Mouse (Mus musculus) layer of hippocampus, adult 9-11 months (tissue): Measurements from ENCODE around the gene Fuk.
A peak's percentile ranks its signal among the peaks of the same experiment; 100 is the strongest.
"Not testable (repeated sequence)": the region's sequence is repeated elsewhere in the genome, so short reads cannot be mapped to it uniquely, and the experiment has no call there.

Experiments
- DNase-seq: peaks from one replicate; pipeline ENCODE4 v3.0.0; 2022

The Fuk gene

GRCm38 (mm10) chr8:110918460-110918859, 16.2 kb upstream of the Fuk start:
- no peak for DNase-seq

DNA sequence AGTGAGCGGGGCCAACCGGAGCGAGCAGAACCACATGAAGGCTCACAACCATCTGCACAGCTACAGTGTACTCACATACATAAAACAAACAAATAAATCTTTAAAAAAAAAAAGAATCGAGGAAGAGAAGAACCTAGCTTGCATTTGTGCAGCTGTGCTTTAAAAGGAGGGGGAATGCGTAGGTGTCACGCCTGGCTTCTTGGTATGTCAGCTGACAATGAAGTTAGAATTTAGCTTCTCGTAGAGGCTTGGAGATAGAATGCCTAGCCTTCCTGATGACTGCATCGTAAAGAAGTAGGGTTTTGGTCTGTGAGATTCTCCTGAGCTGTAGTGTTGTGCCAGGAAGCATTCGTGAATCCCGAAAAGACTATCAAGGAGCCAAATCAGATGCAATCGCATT, 15.7 kb upstream of the Fuk start:
- no peak for DNase-seq

- no peak for DNase-seq
Observed at GRCm38 (mm10) chr8:110917415-110917814, 15.1 kb upstream of the Fuk start.

DNA sequence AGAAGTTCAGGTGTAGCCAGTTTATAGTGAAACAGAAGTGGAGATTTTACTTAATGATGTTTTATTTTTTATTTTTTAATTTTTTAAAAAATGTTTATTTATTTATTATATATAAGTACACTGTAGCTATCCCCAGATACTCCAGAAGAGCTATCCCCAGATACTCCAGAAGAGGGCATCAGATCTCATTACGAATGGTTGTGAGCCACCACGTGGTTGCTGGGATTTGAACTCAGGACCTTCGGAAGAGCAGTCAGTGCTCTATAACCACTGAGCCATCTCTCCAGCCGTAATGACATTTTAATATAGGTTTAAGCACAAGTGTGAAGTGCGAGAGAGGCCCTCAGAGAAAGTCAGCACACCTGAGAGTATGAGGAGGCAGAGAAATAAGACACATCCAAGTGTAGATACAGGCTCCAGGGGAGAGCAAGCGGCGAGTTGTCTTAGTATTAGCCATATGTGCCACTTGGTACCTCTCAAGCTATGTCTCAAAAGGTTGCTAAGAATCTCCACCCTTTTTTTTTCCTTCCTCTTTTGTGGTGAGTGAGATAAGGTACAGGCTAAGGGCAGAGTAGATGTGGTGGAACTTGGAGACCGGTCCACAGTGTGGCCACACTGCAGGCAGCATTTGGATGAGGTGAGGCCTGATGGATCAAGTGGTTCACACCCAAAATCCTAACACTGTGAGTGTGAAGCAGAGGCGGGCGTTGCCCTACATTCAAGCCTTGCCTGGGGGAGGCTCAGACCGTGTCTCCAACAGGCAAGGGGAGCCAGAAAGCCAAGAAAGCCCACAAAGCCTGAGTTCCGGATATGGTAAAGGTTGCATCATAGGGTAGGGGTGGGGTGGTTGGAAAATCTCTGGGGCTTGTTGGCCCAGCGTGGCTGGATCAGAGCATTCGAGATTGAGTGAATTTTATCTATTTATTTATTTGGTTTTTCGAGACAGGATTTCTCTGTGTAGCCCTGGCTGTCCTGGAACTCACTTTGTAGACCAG, 9.6 kb upstream of the Fuk start:
- DNase-seq, result no peak

DNA sequence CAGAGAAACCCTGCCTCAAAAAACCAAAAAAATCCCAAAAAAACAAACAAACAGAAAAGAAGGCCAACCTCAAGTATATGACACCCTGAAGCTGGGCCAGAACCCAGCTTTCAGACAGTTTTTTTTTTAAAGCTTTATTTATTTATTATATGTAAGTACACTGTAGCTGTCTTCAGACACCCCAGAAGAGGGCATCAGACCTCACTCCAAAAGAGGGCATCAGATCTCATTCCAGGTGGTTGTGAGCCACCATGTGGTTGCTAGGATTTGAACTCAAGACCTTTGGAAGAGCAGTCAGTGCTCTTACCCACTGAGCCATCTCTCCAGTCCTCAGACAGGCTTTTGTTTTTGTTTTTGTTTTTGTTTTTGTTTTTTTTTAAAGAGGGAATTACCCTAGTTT, 7.6 kb upstream of the Fuk start:
- DNase-seq, result not testable (repeated sequence)

GRCm38 (mm10) chr8:110906682-110907081, 4.4 kb upstream of the Fuk start:
- no peak for DNase-seq

DNA sequence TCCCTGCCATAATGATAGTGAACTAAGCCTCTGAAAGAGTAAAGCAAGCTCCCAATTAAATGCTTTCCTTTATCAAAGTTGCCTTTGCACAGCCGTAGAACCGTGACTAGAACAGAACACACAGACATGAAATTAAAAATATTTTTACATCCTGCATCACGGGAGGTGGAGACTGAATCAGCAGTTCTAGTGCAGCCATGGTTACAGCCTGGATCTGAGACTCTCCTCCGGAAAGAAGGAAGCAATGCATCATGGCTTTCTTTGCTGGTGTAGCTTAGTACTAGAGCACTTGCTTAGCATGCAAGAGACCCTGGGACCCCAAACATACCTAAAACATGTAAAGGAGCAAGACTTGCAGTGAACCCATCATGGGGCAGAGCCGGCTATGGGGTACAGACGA, 3.1 kb upstream of the Fuk start:
- no peak for DNase-seq

DNA sequence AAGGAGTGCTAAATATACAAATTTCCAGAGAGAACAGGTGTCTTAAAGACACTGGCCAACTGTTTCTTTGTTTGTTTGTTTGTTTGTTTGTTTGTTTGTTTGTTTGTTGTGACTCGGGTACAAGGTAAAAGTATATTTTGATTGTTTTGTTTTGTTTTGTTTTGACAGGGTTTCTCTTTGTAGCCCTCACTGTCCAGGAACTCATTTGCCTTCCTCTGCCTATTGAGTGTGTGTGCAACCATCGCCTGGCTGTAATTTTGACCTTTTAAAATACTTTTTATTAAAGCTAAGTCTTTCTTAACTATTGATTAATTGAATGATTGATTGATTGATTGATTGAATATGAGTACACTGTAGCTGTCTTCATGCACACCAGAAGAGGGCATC, 284 bp upstream of the Fuk start:
- no peak for DNase-seq

- DNase-seq, result no peak
Observed at GRCm38 (mm10) chr8:110901056-110901455, 1.2 kb downstream of the Fuk start.

DNA sequence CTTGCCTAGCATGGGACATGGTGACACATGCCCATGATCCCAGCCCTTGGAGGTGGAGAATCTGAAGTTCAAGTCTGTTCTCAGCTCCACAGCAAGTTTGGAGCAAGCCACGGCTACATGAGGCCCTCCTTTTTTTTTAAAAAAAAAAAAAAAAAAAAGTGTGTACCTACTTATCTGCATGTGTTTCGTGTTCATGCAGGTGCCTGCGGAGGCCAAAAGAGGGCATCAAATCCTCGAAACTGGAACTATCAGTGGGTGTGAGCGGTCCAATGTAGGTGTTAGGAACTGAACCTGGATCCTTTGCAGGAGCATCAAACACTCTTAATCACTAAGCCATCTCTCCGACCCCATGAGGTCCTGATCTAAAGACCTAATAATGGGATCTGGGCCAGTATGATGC, 4.8 kb downstream of the Fuk start:
- no peak for DNase-seq

- no peak for DNase-seq
Observed at GRCm38 (mm10) chr8:110895812-110896211, 6.5 kb downstream of the Fuk start.

DNA sequence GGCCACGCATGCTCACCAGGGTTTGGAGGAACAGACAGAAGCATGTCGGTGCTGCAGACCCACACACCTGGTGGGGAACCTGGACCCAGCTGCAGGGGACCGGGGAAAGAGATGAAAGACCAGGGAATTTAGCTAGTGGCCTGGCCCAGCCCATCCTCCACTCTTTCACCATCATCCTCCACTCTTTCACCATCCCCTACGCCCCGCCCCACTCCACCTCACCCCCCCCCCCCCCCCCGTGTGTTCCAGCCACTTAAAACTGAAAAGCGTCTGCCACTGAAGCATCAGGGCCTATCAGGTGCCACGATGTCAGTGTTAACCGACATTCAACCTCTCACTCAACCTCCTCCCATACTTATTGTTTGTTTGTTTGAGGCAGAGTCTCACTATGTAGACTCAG, 7.0 kb downstream of the Fuk start:
- DNase-seq, result no peak

GRCm38 (mm10) chr8:110894851-110895250, 7.4 kb downstream of the Fuk start:
- no peak for DNase-seq

DNA sequence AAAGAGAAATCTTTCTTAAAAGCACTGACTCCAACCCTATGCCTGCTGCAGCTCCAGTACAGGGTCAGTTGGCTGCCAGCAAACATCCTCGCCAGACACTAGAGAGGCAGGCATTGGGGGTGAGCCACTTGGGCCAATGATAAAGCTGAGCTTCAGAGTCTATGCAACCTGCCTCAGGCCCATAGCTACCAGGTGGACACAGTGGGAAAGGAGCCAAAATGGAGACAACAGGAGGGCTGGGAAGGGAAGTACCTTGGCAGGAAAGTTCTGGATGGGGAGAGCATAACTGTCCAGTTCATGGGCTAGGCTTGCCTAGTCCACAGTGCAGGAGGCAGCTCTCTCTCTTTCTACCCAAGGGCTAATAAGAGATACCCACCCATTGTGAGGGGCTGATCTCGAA, 9.4 kb downstream of the Fuk start:
- no peak for DNase-seq

- DNase-seq, result no peak
Observed at GRCm38 (mm10) chr8:110892040-110892439, 10.2 kb downstream of the Fuk start.

DNA sequence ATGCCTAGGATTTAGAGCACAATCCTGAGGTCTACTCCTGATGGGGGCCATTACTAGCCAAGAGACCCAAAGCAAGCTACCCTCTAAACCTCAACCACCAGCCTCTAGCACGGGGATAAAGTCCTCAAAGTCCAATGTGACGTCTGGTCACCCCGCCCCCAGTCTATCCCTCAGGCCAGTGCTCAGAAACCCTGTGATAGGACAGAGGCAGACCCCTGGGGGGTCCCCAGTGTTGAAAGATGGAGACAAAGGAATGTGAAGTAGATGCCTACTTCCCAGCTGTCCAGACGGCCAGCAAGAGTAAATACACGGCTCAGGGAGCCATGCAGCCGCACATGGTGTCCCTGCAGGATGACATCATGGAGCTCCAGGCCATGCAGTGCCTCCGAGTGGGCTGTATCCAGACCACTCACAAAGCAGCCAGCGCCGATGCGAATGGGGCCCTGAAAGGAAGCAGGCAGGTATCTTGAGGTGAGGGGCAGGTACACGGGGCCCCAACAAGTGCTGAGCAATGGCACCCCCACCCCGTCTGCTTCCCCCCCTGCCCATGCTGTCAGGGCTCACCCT, 12.3 kb downstream of the Fuk start:
- DNase-seq, result no peak

DNA sequence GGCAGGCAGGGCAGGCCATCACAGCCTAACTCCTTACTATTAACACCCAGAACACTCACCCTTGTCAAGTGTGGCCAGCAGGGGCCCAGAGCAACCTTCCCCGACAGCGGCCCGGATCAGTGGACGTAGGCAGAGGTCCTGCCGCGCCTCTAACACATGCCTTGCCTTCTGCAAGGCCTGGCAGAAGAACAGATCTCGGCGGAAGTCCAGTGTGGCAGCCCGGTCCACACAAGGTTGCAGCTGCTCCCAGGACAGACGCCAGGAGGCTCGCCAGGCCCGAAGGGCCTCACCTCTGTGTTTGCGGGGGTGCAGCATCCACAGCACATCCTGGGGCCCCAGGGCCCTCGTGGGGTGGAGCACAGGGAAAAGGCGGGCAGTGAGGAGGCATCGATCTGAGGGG, 13.4 kb downstream of the Fuk start:
- no peak for DNase-seq

DNA sequence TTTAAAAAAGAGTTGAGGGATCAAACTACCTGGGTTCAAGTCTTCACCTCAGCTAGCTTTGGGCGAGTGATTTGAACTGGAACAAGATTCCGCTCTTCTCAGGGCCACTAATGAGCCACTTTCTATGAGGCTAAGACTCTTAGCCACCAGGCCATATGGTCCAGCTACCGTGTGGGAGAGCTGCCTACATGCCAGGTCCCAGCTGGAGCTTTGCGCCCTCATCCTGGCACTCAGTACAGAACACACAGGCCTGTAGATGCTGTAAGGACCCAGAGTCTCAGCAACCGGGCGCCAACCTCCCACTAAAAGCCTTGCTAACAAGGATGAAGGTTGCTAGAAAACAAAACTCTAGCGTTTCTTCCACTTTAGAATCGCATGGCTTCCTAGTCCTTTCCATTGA, 13.8 kb downstream of the Fuk start:
- DNase-seq, result peak; percentile 79

- DNase-seq, result no peak
Observed at GRCm38 (mm10) chr8:110887551-110887950, 14.7 kb downstream of the Fuk start.

DNA sequence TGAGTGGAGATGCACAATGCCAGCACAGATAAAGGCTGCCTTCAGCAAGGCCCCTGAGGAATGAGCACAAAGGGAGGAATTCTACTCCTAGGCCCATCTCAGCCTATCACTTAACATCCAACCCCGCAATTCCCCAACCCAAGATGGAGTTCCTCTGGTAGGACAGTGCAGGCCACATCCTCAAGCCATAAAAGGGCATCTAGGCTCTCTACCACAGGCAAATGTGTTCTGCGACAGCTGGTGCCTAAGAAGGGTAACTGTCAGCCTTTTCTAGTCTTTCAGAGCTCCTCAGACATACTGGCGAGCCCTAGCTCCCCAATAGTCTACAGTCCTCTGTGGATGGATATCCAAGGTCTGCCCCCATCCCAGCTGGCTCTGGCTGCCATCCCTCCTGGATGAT, 15.7 kb downstream of the Fuk start:
- no peak for DNase-seq

DNA sequence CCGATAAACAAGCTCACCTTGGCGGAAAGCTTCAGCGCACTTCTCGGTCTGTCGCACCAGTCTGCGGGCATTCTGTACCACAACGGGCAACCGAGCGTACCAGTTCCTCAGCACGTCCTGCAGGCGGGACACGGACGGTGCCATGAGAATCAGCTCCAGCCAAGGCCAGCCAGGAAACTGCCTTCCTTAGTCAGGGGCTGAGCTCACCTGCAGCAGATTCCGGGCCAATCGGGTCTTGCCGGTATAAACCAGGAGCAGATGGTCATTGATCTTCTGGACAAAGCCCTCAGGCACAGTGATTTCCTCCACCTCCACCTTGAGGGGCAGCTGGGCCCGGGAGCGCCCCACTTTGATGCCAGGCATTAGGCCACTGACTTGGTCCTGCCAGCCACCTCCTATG, 18.5 kb downstream of the Fuk start:
- no peak for DNase-seq

- DNase-seq, result peak; percentile 42
Observed at GRCm38 (mm10) chr8:110881741-110882310, 20.5 kb downstream of the Fuk start.

- no peak for DNase-seq
Observed at GRCm38 (mm10) chr8:110877862-110878261, 24.4 kb downstream of the Fuk start.

DNA sequence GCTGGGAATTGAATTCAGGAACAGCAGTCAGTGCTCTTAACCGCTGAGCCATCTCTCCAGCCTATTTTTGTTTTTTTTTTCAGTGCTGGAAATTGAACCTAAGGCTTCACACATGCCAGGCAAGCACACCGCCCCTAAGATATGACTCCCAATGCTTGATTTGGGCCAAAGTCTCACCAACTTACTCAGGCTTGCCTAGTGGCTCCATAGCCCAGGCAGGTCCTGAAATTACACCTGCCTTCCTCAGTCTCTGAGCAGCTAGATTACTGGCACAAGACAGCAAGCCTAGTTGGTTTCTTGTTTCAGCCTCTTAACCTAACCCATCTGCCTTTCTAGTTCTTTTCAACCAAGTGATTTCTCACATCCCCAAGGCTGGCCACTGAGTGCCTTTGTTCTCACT, 31.8 kb downstream of the Fuk start:
- no peak for DNase-seq
